Mouse (Mus musculus): ENCODE data around the gene Lrrc20. TPM values are rescaled to one million over a fixed set of nuclear protein-coding genes. Genes with fewer than 3 reads are reported as not detected.

Lrrc20 gene
- polyA plus RNA-seq, 1 experiment from 2014 or later, result 7.5 TPM

DNA sequence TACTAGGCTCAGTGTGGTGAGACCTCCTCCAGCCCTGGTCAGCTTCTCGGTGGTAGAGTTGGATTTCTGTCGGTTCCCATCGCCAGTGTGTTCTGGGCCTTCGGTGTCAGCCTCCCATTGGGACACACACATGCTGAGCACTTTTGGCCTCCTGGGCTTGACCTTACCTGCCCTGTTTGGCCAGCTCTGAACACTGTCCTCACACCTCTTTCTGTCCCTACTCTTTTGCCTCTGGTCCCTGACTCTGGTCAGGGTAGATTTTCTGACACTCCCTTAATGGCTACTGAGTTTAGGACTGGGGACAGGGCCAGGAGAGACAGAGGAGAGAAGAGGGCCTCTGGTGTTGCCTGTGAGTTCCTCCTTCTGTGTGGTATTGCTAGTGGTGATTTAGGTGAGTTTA, 4.3 kb downstream of the Lrrc20 start:
- H3K4me3 ChIP-seq (ENCODE audit: low read depth, low read length), result no peak overlapping the region
- DNase-seq (ENCODE audit: low spot score) (no peak), ATAC-seq (replicated peaks; ENCODE audit: low FRiP score, low TSS enrichment, low read depth) (no peak)
- no peaks in the 10 kb centered on the region for H3K36me3 ChIP-seq (ENCODE audit: control insufficient read depth, insufficient read depth, low read length)
- no peak overlapping the region for H3K9ac ChIP-seq (ENCODE audit: low read length)
- H3K4me2 ChIP-seq (ENCODE audit: low read length), result no peak overlapping the region
- peaks cover 5% of the 10 kb centered on the region for H3K4me1 ChIP-seq (replicated peaks; ENCODE audit: control insufficient read depth, insufficient read depth, low read length)
- H3K27ac ChIP-seq (ENCODE audit: low read depth), result no peak overlapping the region
- 86% methylated on average over 4 of the region's 4 CpGs for WGBS
- H3K27me3 ChIP-seq (replicated peaks; ENCODE audit: control insufficient read depth, insufficient read depth, low read length), result no peaks in the 10 kb centered on the region
- no peaks in the 10 kb centered on the region for H3K9me3 ChIP-seq (ENCODE audit: control insufficient read depth, low read length)

DNA sequence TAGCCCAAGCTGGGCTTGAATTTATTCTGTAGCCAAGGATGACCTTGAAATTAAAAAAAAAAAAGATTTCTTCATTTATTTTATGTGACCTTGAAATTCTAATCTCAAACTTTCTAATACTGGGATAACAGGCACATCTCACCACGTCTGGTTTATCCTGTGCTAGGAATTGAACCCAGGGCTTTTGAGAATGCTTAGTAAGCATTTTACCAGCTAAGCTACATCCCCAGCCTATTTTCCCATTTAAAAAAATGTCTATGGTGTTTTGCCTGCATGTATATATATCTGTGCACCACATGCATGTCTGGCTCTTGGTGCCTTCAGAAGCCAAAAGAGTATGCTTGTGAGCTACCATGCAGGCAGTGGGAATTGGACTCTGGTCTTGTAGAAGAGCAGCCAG, 4.9 kb downstream of the Lrrc20 start:
- Histone ChIP-seq H3K4me1 (replicated peaks; ENCODE audit: control insufficient read depth, insufficient read depth, low read length) (peaks cover 5% of the 10 kb centered on the region), H3K36me3 (ENCODE audit: control insufficient read depth, insufficient read depth, low read length) (no peaks in the 10 kb centered on the region), H3K27ac (ENCODE audit: low read depth) (no peak overlapping the region), H3K4me2 (ENCODE audit: low read length) (no peak overlapping the region), H3K9ac (ENCODE audit: low read length) (no peak overlapping the region), H3K27me3 (replicated peaks; ENCODE audit: control insufficient read depth, insufficient read depth, low read length) (no peaks in the 10 kb centered on the region), H3K9me3 (ENCODE audit: control insufficient read depth, low read length) (no peaks in the 10 kb centered on the region), H3K4me3 (ENCODE audit: low read depth, low read length) (no peak overlapping the region)
- ATAC-seq (replicated peaks; ENCODE audit: low FRiP score, low TSS enrichment, low read depth) (no peak), DNase-seq (ENCODE audit: low spot score) (no peak)
- WGBS, result 69% methylated on average over 1 of the region's 1 CpGs

DNA sequence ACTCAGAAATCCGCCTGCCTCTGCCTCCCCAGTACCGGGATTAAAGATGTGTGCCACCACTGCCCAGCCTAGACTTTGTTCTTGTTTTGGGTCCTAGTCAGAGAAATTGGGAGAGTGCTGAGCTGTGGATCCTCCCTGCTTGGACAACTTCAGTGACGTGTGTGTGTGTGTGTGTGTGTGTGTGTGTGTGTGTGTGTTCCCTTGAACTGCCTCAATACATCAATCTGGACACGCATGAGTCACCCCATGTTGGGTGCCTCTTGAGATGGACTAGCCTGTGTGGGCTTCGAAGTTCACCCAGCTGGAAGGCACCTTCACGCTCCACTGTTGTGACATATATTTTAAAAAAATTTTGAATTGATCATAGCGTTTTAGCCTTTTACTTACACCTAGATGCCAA, 7.2 kb downstream of the Lrrc20 start:
- 88% methylated on average over 7 of the region's 7 CpGs for WGBS
- Histone ChIP-seq H3K36me3 (ENCODE audit: control insufficient read depth, insufficient read depth, low read length) (no peaks in the 10 kb centered on the region), H3K4me2 (ENCODE audit: low read length) (no peak overlapping the region), H3K27ac (ENCODE audit: low read depth) (no peak overlapping the region), H3K27me3 (replicated peaks; ENCODE audit: control insufficient read depth, insufficient read depth, low read length) (no peaks in the 10 kb centered on the region), H3K4me1 (replicated peaks; ENCODE audit: control insufficient read depth, insufficient read depth, low read length) (no peaks in the 10 kb centered on the region), H3K4me3 (ENCODE audit: low read depth, low read length) (no peak overlapping the region), H3K9me3 (ENCODE audit: control insufficient read depth, low read length) (no peaks in the 10 kb centered on the region), H3K9ac (ENCODE audit: low read length) (no peak overlapping the region)
- no peak for DNase-seq (ENCODE audit: low spot score)
- ATAC-seq (replicated peaks; ENCODE audit: low FRiP score, low TSS enrichment, low read depth), result no peak

GRCm38 (mm10) chr10:61484801-61485200, 9.2 kb downstream of the Lrrc20 start:
- no peak overlapping the region for H3K4me2 ChIP-seq (ENCODE audit: low read length)
- DNase-seq (ENCODE audit: low spot score) (no peak), ATAC-seq (replicated peaks; ENCODE audit: low FRiP score, low TSS enrichment, low read depth) (no peak)
- no peaks in the 10 kb centered on the region for H3K4me1 ChIP-seq (replicated peaks; ENCODE audit: control insufficient read depth, insufficient read depth, low read length)
- no peak overlapping the region for H3K9ac ChIP-seq (ENCODE audit: low read length)
- H3K36me3 ChIP-seq (ENCODE audit: control insufficient read depth, insufficient read depth, low read length), result no peaks in the 10 kb centered on the region
- no peaks in the 10 kb centered on the region for H3K9me3 ChIP-seq (ENCODE audit: control insufficient read depth, low read length)
- WGBS, result 78% methylated on average over 11 of the region's 11 CpGs
- no peak overlapping the region for H3K27ac ChIP-seq (ENCODE audit: low read depth)
- H3K4me3 ChIP-seq (ENCODE audit: low read depth, low read length), result no peak overlapping the region
- H3K27me3 ChIP-seq (replicated peaks; ENCODE audit: control insufficient read depth, insufficient read depth, low read length), result no peaks in the 10 kb centered on the region

- ATAC-seq (replicated peaks; ENCODE audit: low FRiP score, low TSS enrichment, low read depth), result no peak
- no peak overlapping the region for H3K9ac ChIP-seq (ENCODE audit: low read length)
- H3K4me1 ChIP-seq (replicated peaks; ENCODE audit: control insufficient read depth, insufficient read depth, low read length), result no peaks in the 10 kb centered on the region
- no peaks in the 10 kb centered on the region for H3K36me3 ChIP-seq (ENCODE audit: control insufficient read depth, insufficient read depth, low read length)
- H3K4me3 ChIP-seq (ENCODE audit: low read depth, low read length), result no peak overlapping the region
- 79% methylated on average over 8 of the region's 8 CpGs for WGBS
- no peaks in the 10 kb centered on the region for H3K27me3 ChIP-seq (replicated peaks; ENCODE audit: control insufficient read depth, insufficient read depth, low read length)
- H3K9me3 ChIP-seq (ENCODE audit: control insufficient read depth, low read length), result no peaks in the 10 kb centered on the region
- no peak for DNase-seq (ENCODE audit: low spot score)
- no peak overlapping the region for H3K27ac ChIP-seq (ENCODE audit: low read depth)
- no peak overlapping the region for H3K4me2 ChIP-seq (ENCODE audit: low read length)
These were observed 11.1 kb downstream of the Lrrc20 start for GRCm38 (mm10) chr10:61486551-61487339.

DNA sequence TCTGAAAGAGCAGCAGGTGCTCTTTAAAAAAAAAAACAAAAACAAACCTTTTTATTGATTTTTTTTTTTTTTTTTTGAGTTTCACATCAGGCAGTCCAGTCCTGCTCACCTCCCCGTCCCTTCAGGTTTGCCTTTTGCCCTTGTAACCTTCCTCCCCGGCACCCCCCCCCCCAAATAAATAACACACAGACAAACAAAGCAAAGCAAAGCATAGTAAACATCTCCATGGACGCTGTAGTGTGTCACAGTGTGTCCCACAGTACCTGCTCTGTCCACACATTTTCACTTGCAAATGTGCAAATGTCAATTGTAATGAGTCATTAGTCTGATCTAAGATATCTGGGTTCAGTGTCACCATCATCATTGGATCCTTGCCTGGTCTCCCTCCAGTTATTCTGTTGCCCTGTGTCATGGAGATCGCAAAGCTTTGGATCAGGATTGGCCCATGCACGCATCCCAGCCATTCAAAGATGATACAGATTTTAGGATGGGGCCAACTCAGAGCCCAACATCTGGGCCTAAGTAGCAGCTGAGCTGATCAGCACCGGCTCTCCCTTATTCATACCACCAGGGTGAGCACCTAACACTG, 13.0 kb downstream of the Lrrc20 start:
- 80% methylated on average over 6 of the region's 6 CpGs for WGBS
- ATAC-seq (replicated peaks; ENCODE audit: low FRiP score, low TSS enrichment, low read depth), result no peak
- no peaks in the 10 kb centered on the region for H3K9me3 ChIP-seq (ENCODE audit: control insufficient read depth, low read length)

GRCm38 (mm10) chr10:61491573-61491972, 16.0 kb downstream of the Lrrc20 start:
- WGBS, result 40% methylated on average over 8 of the region's 8 CpGs
- DNase-seq (ENCODE audit: low spot score), result no peak
- Histone ChIP-seq H3K4me1 (replicated peaks; ENCODE audit: control insufficient read depth, insufficient read depth, low read length) (peaks cover 10% of the 10 kb centered on the region), H3K36me3 (ENCODE audit: control insufficient read depth, insufficient read depth, low read length) (no peaks in the 10 kb centered on the region), H3K9ac (ENCODE audit: low read length) (no peak overlapping the region), H3K4me2 (ENCODE audit: low read length) (no peak overlapping the region), H3K9me3 (ENCODE audit: control insufficient read depth, low read length) (no peaks in the 10 kb centered on the region), H3K27me3 (replicated peaks; ENCODE audit: control insufficient read depth, insufficient read depth, low read length) (no peaks in the 10 kb centered on the region), H3K4me3 (ENCODE audit: low read depth, low read length) (no peak overlapping the region), H3K27ac (ENCODE audit: low read depth) (no peak overlapping the region)
- no peak for ATAC-seq (replicated peaks; ENCODE audit: low FRiP score, low TSS enrichment, low read depth)

More for the DNA sequence above, 13.0 kb downstream of the Lrrc20 start:
- Histone ChIP-seq H3K36me3 (ENCODE audit: control insufficient read depth, insufficient read depth, low read length) (no peaks in the 10 kb centered on the region), H3K27ac (ENCODE audit: low read depth) (no peak overlapping the region), H3K4me3 (ENCODE audit: low read depth, low read length) (no peak overlapping the region), H3K9ac (ENCODE audit: low read length) (no peak overlapping the region), H3K4me1 (replicated peaks; ENCODE audit: control insufficient read depth, insufficient read depth, low read length) (no peaks in the 10 kb centered on the region), H3K4me2 (ENCODE audit: low read length) (no peak overlapping the region), H3K27me3 (replicated peaks; ENCODE audit: control insufficient read depth, insufficient read depth, low read length) (no peaks in the 10 kb centered on the region)
- DNase-seq (ENCODE audit: low spot score), result no peak

GRCm38 (mm10) chr10:61492040-61492439, 16.4 kb downstream of the Lrrc20 start:
- WGBS, result 14% methylated on average over 11 of the region's 11 CpGs
- no peak overlapping the region for H3K9ac ChIP-seq (ENCODE audit: low read length)
- H3K36me3 ChIP-seq (ENCODE audit: control insufficient read depth, insufficient read depth, low read length), result no peaks in the 10 kb centered on the region
- DNase-seq (ENCODE audit: low spot score) (peak; percentile 84), ATAC-seq (replicated peaks; ENCODE audit: low FRiP score, low TSS enrichment, low read depth) (peak; percentile 83)
- H3K4me3 ChIP-seq (ENCODE audit: low read depth, low read length), result no peak overlapping the region
- H3K27ac ChIP-seq (ENCODE audit: low read depth), result no peak overlapping the region
- peaks cover 10% of the 10 kb centered on the region for H3K4me1 ChIP-seq (replicated peaks; ENCODE audit: control insufficient read depth, insufficient read depth, low read length)
- H3K4me2 ChIP-seq (ENCODE audit: low read length), result no peak overlapping the region
- H3K27me3 ChIP-seq (replicated peaks; ENCODE audit: control insufficient read depth, insufficient read depth, low read length), result no peaks in the 10 kb centered on the region
- no peaks in the 10 kb centered on the region for H3K9me3 ChIP-seq (ENCODE audit: control insufficient read depth, low read length)

DNA sequence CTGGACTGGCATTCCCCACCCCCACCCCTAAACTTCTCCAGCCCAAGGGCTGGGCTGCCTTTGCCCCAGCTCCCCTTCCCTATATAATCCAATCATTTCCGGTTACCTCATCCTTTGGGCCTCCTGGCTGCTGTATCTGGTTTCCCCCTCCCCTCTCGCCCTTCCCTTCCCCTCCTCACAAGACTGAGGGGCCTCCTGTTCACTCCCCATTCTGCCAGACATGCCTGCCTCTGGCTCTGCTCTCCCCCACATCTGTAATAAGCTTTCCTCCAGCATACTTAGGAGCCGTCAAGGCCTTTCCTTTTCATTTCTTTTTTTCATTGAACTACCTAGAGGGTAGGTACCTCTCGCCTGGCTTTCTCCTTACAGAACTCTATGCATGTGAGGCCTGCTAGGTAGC, 19.9 kb downstream of the Lrrc20 start:
- no peak overlapping the region for H3K9ac ChIP-seq (ENCODE audit: low read length)
- 34% methylated on average over 4 of the region's 4 CpGs for WGBS

More for the DNA sequence above, 19.9 kb downstream of the Lrrc20 start:
- Histone ChIP-seq H3K4me3 (ENCODE audit: low read depth, low read length) (no peak overlapping the region), H3K27me3 (replicated peaks; ENCODE audit: control insufficient read depth, insufficient read depth, low read length) (no peaks in the 10 kb centered on the region), H3K27ac (ENCODE audit: low read depth) (peak overlapping the region; percentile 30; the same call in 1 of the 2 replicates), H3K4me1 (replicated peaks; ENCODE audit: control insufficient read depth, insufficient read depth, low read length) (peaks cover 10% of the 10 kb centered on the region), H3K4me2 (ENCODE audit: low read length) (no peak overlapping the region), H3K36me3 (ENCODE audit: control insufficient read depth, insufficient read depth, low read length) (no peaks in the 10 kb centered on the region), H3K9me3 (ENCODE audit: control insufficient read depth, low read length) (no peaks in the 10 kb centered on the region)
- DNase-seq (ENCODE audit: low spot score) (peak; percentile 58), ATAC-seq (replicated peaks; ENCODE audit: low FRiP score, low TSS enrichment, low read depth) (no peak)

Data from intestine, embryonic 14.5 days (tissue).